Mouse (Mus musculus) midbrain, embryonic 16.5 days (tissue): ENCODE data around the gene Auts2. TPM values are rescaled to one million over a fixed set of nuclear protein-coding genes. Genes with fewer than 3 reads are reported as not detected.
A peak's percentile ranks its signal among the peaks of the same experiment; 100 is the strongest.

Source experiments
- ATAC-seq: fragments of 200-750 bp; cut with Nextera tagmentation; 2 replicates; pipeline ENCODE4 v1.8.0; 2017; ENCODE audit warnings: moderate TSS enrichment
- H3K27ac ChIP-seq: fragments of 300-500 bp; sonication (generic); 2 replicates; pipeline ENCODE4 v1.5.1; 2014; ENCODE audit warnings: mild to moderate bottlenecking, low read length, mixed read lengths
- H3K27me3 ChIP-seq: fragments of 300-500 bp; sonication (generic); 2 replicates; pipeline ENCODE4 v1.6.1; 2014; ENCODE audit warnings: low read depth, low read length, mixed read lengths; ENCODE audit not compliant: control insufficient read depth, insufficient read depth
- H3K36me3 ChIP-seq: fragments of 300-500 bp; sonication (generic); 2 replicates; pipeline ENCODE4 v1.6.1; 2014; ENCODE audit warnings: mild to moderate bottlenecking, low read length, moderate library complexity, mixed read lengths; ENCODE audit not compliant: control insufficient read depth, insufficient read depth
- H3K4me1 ChIP-seq: fragments of 300-500 bp; sonication (generic); 2 replicates; pipeline ENCODE4 v1.6.1; 2014; ENCODE audit warnings: mild to moderate bottlenecking, low read length, mixed read lengths; ENCODE audit not compliant: control insufficient read depth, insufficient read depth
- H3K4me2 ChIP-seq: fragments of 300-500 bp; sonication (generic); 2 replicates; pipeline ENCODE4 v1.6.1; 2014; ENCODE audit warnings: mild to moderate bottlenecking, low read length, mixed read lengths
- H3K4me3 ChIP-seq: fragments of 300-500 bp; sonication (generic); 2 replicates; pipeline ENCODE4 v1.5.1; 2014; ENCODE audit warnings: low read depth, mild to moderate bottlenecking, low read length, moderate library complexity, mixed read lengths
- H3K9ac ChIP-seq: fragments of 300-500 bp; sonication (generic); 2 replicates; pipeline ENCODE4 v1.6.1; 2014; ENCODE audit warnings: low read depth, low read length, mixed read lengths
- H3K9me3 ChIP-seq: fragments of 300-500 bp; sonication (generic); replicated peaks from 2 replicates; pipeline ENCODE4 v1.6.1; 2014; ENCODE audit warnings: mild to moderate bottlenecking, low read length, mixed read lengths; ENCODE audit not compliant: control insufficient read depth, poor library complexity, severe bottlenecking
- WGBS: fragments of 180-500 bp; shearing (Covaris S2); extraction: QIAGEN DNeasy Blood & Tissue Kit; methylation state at CpG from one replicate; pipeline ENCODE4 v1.1.7; 2014; 5-methylcytosine and 5-hydroxymethylcytosine counted together
- polyA plus RNA-seq: library from polyadenylated mRNA; unstranded; fragments of >200 nt; fragmentation: Nextera tagmentation; extraction: Ambion mirVana; gene quantifications from 2 replicates; pipeline ENCODE4 v1.2.1, GENCODE M21; 2015

Gene Auts2
- polyA plus RNA-seq, 1 experiment from 2014 or later: 49.8 TPM

DNA sequence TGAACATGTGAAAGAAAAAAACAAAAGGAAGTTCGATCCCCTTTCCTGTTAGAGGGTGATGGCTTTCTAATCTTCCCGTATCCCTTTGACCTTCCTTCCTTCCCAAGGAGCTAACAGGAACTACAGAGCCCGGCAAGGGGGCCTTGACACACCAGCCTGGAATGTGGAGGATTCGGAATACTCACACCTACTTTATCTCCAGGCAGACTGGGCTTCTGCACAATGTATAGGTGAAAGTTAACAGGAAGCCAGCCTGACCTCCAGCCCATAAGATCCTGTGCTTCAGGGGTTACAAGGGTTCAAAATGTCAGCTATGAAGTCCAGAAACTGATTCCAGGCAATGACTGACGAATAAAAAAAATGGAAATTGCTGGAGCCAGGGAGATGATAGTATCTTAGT is 906.7 kb downstream of the Auts2 start:
- Histone ChIP-seq H3K9ac (no peak overlapping the region), H3K4me3 (no peak overlapping the region), H3K27ac (no peak overlapping the region), H3K36me3 (no peaks in the 10 kb centered on the region), H3K4me2 (no peak overlapping the region), H3K27me3 (no peaks in the 10 kb centered on the region), H3K4me1 (peaks cover 9% of the 10 kb centered on the region), H3K9me3 (no peaks in the 10 kb centered on the region)
- WGBS: 92% methylated on average over 5 of the region's 5 CpGs
- no peak for ATAC-seq

- WGBS: 97% methylated on average over 7 of the region's 7 CpGs
- Histone ChIP-seq H3K27me3 (no peaks in the 10 kb centered on the region), H3K4me3 (no peak overlapping the region), H3K27ac (no peak overlapping the region), H3K36me3 (no peaks in the 10 kb centered on the region), H3K4me1 (peaks cover 19% of the 10 kb centered on the region), H3K9me3 (no peaks in the 10 kb centered on the region), H3K4me2 (no peak overlapping the region), H3K9ac (no peak overlapping the region)
- no peak for ATAC-seq
Measured at GRCm38 (mm10) chr5:131634731-131635130, 908.4 kb downstream of the Auts2 start.

GRCm38 (mm10) chr5:131631998-131632379 is 911.2 kb downstream of the Auts2 start:
- 56% methylated on average over 4 of the region's 4 CpGs for WGBS
- ATAC-seq: no peak

GRCm38 (mm10) chr5:131631038-131631997 is 911.8 kb downstream of the Auts2 start:
- Histone ChIP-seq H3K4me1 (peaks cover 19% of the 10 kb centered on the region), H3K9me3 (no peaks in the 10 kb centered on the region), H3K4me2 (no peak overlapping the region), H3K4me3 (no peak overlapping the region), H3K36me3 (no peaks in the 10 kb centered on the region), H3K9ac (no peak overlapping the region; the same call in 1 of the 2 replicates), H3K27ac (peak overlapping the region; percentile 17), H3K27me3 (no peaks in the 10 kb centered on the region)
- 22% methylated on average over 12 of the region's 12 CpGs for WGBS
- peak; percentile 42; the same call in 1 of the 2 replicates for ATAC-seq

More at GRCm38 (mm10) chr5:131631998-131632379, 911.2 kb downstream of the Auts2 start:
- H3K9ac ChIP-seq: no peak overlapping the region
- no peak overlapping the region for H3K27ac ChIP-seq
- no peaks in the 10 kb centered on the region for H3K9me3 ChIP-seq
- peaks cover 19% of the 10 kb centered on the region for H3K4me1 ChIP-seq
- H3K36me3 ChIP-seq: no peaks in the 10 kb centered on the region
- no peak overlapping the region for H3K4me3 ChIP-seq
- H3K27me3 ChIP-seq: no peaks in the 10 kb centered on the region
- H3K4me2 ChIP-seq: no peak overlapping the region

GRCm38 (mm10) chr5:131630577-131630976 is 912.6 kb downstream of the Auts2 start:
- peak overlapping the region; percentile 17 for H3K27ac ChIP-seq
- no peaks in the 10 kb centered on the region for H3K36me3 ChIP-seq
- whole genome bisulfite sequencing: 6% methylated on average over 7 of the region's 7 CpGs
- no peak overlapping the region for H3K4me2 ChIP-seq
- ATAC-seq: peak; percentile 48; the same call in 1 of the 2 replicates
- peaks cover 19% of the 10 kb centered on the region for H3K4me1 ChIP-seq
- no peaks in the 10 kb centered on the region for H3K27me3 ChIP-seq
- H3K4me3 ChIP-seq: no peak overlapping the region
- no peaks in the 10 kb centered on the region for H3K9me3 ChIP-seq
- no peak overlapping the region; the same call in 1 of the 2 replicates for H3K9ac ChIP-seq

DNA sequence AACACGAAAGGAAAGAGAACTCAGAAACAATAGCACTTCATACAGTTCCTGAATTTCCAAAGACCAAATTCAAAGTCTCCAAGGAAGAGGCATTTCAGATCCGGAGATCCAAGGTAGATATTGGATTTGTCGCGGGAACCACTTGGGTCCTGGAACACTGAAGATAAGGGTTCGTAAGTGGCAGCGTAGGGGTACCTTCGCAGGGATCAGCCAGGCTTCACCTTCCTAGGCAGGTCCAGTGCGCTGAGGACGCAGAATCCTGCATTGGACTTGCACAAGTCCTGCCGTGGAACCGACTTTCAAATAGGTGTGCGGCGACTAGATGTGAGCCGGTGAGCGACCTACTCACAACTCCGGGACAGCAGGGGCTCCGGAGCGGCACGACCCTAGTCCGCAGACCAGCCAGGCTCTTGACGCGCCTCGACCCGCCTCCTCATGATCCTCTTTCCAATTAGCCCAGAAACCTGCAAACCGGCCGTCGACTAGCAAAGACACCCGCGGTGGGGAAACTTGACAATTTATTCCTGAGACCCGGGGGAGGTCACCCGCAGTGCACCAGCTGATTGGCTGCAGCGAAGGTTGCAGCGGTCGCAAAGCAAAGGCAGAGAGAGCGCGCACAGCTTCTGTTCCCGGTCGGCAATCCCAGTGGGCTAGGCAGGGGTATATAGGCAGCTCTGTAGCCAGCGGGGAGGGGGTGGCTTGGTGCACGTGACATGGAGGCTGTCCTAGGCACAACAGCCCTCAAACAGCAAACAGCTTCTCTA is 926.8 kb downstream of the Auts2 start:
- Histone ChIP-seq H3K36me3 (no peaks in the 10 kb centered on the region), H3K4me1 (peaks cover 14% of the 10 kb centered on the region), H3K27me3 (no peaks in the 10 kb centered on the region), H3K4me2 (peak overlapping the region; percentile 75), H3K27ac (peak overlapping the region; percentile 56), H3K4me3 (peak overlapping the region; percentile 42), H3K9ac (peak overlapping the region; percentile 62), H3K9me3 (no peaks in the 10 kb centered on the region)
- ATAC-seq: peak; percentile 54; the same call in 1 of the 2 replicates
- WGBS: under 1% methylated on average over 40 of the region's 40 CpGs

DNA sequence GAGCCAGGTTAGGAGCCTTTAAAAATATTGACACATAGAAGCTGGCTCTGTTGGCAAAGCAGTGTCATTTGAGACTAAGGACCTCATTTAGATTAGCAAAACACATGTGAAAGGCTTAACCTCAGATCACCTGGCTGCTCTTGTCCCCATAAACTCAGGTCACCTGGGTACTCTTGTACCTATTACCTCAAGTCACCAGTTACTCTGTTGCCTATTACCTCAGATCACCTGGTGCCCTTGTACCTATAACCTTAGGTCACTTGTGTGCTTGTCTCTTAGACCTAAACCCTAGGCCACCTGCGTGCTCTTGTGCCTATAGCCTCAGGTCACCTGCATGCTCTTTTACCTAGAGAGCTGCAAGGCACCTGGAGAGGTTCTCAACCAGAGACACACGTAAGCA is 928.9 kb downstream of the Auts2 start:
- Histone ChIP-seq H3K27ac (no peak overlapping the region), H3K27me3 (no peaks in the 10 kb centered on the region), H3K4me3 (peak overlapping the region; percentile 19), H3K9me3 (no peaks in the 10 kb centered on the region), H3K4me2 (peak overlapping the region; percentile 41), H3K4me1 (peaks cover 14% of the 10 kb centered on the region), H3K36me3 (no peaks in the 10 kb centered on the region), H3K9ac (no peak overlapping the region)
- no peak for ATAC-seq
- 89% methylated on average over 2 of the region's 2 CpGs for WGBS

DNA sequence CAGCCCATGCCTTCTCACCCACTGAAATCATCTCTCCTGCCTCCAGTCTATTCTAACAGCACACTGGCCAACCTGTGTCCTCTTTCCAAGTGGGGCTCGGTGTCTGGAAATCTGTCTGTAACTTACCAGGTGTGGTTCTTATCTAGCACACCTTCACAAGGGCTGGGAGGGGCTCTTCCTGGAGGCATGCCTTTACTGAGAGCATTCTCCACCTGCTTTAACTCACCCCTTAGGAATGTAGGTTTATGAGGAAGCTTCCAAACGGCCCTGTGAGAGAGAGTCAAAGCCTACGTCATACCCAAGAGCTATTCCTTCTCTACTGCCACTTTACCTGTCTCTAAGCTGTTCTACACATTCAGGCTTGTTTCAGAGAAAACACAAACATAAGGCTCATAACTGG is 929.8 kb downstream of the Auts2 start:
- H3K27me3 ChIP-seq: no peaks in the 10 kb centered on the region
- H3K4me1 ChIP-seq: peaks cover 14% of the 10 kb centered on the region
- H3K4me3 ChIP-seq: 0 out of 2 replicates have a peak overlapping the region, but pooled peaks have one; percentile 3
- 88% methylated on average over 3 of the region's 3 CpGs for WGBS
- H3K36me3 ChIP-seq: no peaks in the 10 kb centered on the region
- H3K9me3 ChIP-seq: no peaks in the 10 kb centered on the region
- H3K4me2 ChIP-seq: peak overlapping the region; percentile 41
- no peak overlapping the region for H3K27ac ChIP-seq
- H3K9ac ChIP-seq: no peak overlapping the region
- no peak for ATAC-seq
